Mouse (Mus musculus) neural tube, embryonic 14.5 days (tissue): ENCODE results near the gene Prdx5. TPM values are rescaled to one million over a fixed set of nuclear protein-coding genes. Genes with fewer than 3 reads are reported as not detected.
A peak's percentile ranks its signal among the peaks of the same experiment; 100 is the strongest.

ENCODE experiments used
- ATAC-seq: fragments of 200-750 bp; cut with Nextera tagmentation; 2 replicates; pipeline ENCODE4 v1.8.0; 2017; ENCODE audit warnings: low read depth, mild to moderate bottlenecking, moderate TSS enrichment, moderate library complexity
- H3K27ac ChIP-seq: fragments of 300-500 bp; sonication (generic); 2 replicates; pipeline ENCODE4 v1.5.1; 2014; ENCODE audit warnings: low read depth, mild to moderate bottlenecking, control low read depth, low read length, moderate library complexity, mixed read lengths
- H3K27me3 ChIP-seq: fragments of 300-500 bp; sonication (generic); 2 replicates; pipeline ENCODE4 v1.6.1; 2014; ENCODE audit warnings: low read length; ENCODE audit not compliant: control insufficient read depth, insufficient read depth
- H3K36me3 ChIP-seq: fragments of 300-500 bp; sonication (generic); 2 replicates; pipeline ENCODE4 v1.6.1; 2014; ENCODE audit warnings: low read length, mixed read lengths; ENCODE audit not compliant: control insufficient read depth, insufficient read depth
- H3K4me1 ChIP-seq: fragments of 300-500 bp; sonication (generic); 2 replicates; pipeline ENCODE4 v1.6.1; 2014; ENCODE audit warnings: low read length; ENCODE audit not compliant: control insufficient read depth, insufficient read depth
- H3K4me2 ChIP-seq: fragments of 300-500 bp; sonication (generic); 2 replicates; pipeline ENCODE4 v1.6.1; 2014; ENCODE audit warnings: mild to moderate bottlenecking, low read depth, low read length, control low read depth
- H3K4me3 ChIP-seq: fragments of 300-500 bp; sonication (generic); 2 replicates; pipeline ENCODE4 v1.5.1; 2014; ENCODE audit warnings: low read depth, low read length, control low read depth, mixed read lengths
- H3K9ac ChIP-seq: fragments of 300-500 bp; sonication (generic); replicated peaks from 2 replicates; pipeline ENCODE4 v1.6.1; 2014; ENCODE audit warnings: low read depth, mild to moderate bottlenecking, control low read depth, low read length, mixed read lengths
- H3K9me3 ChIP-seq: fragments of 300-500 bp; sonication (generic); 2 replicates; pipeline ENCODE4 v1.6.1; 2016; ENCODE audit warnings: low read length; ENCODE audit not compliant: control insufficient read depth
- WGBS: fragments of 180-500 bp; shearing (Covaris S2); extraction: QIAGEN DNeasy Blood & Tissue Kit; methylation state at CpG from one replicate; pipeline ENCODE4 v1.1.7; 2014; 5-methylcytosine and 5-hydroxymethylcytosine counted together
- polyA plus RNA-seq: library from polyadenylated mRNA; unstranded; fragments of >200 nt; fragmentation: Nextera tagmentation; extraction: Ambion mirVana; gene quantifications from 2 replicates; pipeline ENCODE4 v1.2.1, GENCODE M21; 2014

The Prdx5 gene
- polyA plus RNA-seq, 1 experiment from 2014 or later: 272 TPM

GRCm38 (mm10) chr19:6940396-6941351 lies 30.8 kb upstream of the Prdx5 start:
- ATAC-seq: peak; percentile 4; the same call in 1 of the 2 replicates
- Histone ChIP-seq H3K4me3 (peak overlapping the region; percentile 85), H3K4me2 (peak overlapping the region; percentile 100), H3K9ac (peak overlapping the region; percentile 82), H3K27ac (peak overlapping the region; percentile 48; the same call in 1 of the 2 replicates), H3K36me3 (no peaks in the 10 kb centered on the region), H3K9me3 (no peaks in the 10 kb centered on the region), H3K27me3 (peaks cover 7% of the 10 kb centered on the region), H3K4me1 (peaks cover 22% of the 10 kb centered on the region)
- 24% methylated on average over 28 of the region's 29 CpGs for WGBS

- peak overlapping the region; percentile 85; the same call in 1 of the 2 replicates for H3K4me3 ChIP-seq
- peak overlapping the region; percentile 100 for H3K4me2 ChIP-seq
- H3K9ac ChIP-seq: peak overlapping the region; percentile 82
- no peaks in the 10 kb centered on the region for H3K36me3 ChIP-seq
- no peak for ATAC-seq
- peaks cover 11% of the 10 kb centered on the region for H3K27me3 ChIP-seq
- WGBS: 88% methylated on average over 20 of the region's 20 CpGs
- H3K27ac ChIP-seq: no peak overlapping the region
- no peaks in the 10 kb centered on the region for H3K9me3 ChIP-seq
- peaks cover 22% of the 10 kb centered on the region for H3K4me1 ChIP-seq
Measured at GRCm38 (mm10) chr19:6939106-6940002, 29.4 kb upstream of the Prdx5 start.

GRCm38 (mm10) chr19:6937541-6938465 lies 27.9 kb upstream of the Prdx5 start:
- peaks cover 31% of the 10 kb centered on the region for H3K4me1 ChIP-seq
- no peaks in the 10 kb centered on the region for H3K36me3 ChIP-seq
- no peak overlapping the region for H3K4me3 ChIP-seq
- ATAC-seq: no peak
- H3K27me3 ChIP-seq: peaks cover 27% of the 10 kb centered on the region
- H3K4me2 ChIP-seq: no peak overlapping the region
- H3K9ac ChIP-seq: no peak overlapping the region
- H3K27ac ChIP-seq: no peak overlapping the region
- WGBS: 80% methylated on average over 16 of the region's 16 CpGs
- no peaks in the 10 kb centered on the region for H3K9me3 ChIP-seq

- H3K4me1 ChIP-seq: peaks cover 30% of the 10 kb centered on the region
Measured at GRCm38 (mm10) chr19:6936299-6936698, 26.4 kb upstream of the Prdx5 start.

GRCm38 (mm10) chr19:6934195-6934977 lies 24.5 kb upstream of the Prdx5 start, which contains the start of gene Kcnk4:
TSS of gene Kcnk4 (minus strand) at chr19:6934515.
- 10% methylated on average over 23 of the region's 23 CpGs for WGBS
- Histone ChIP-seq H3K4me1 (peaks cover 14% of the 10 kb centered on the region), H3K9me3 (no peaks in the 10 kb centered on the region), H3K36me3 (no peaks in the 10 kb centered on the region), H3K27ac (no peak within 1 kb of the TSS), H3K27me3 (peaks cover 43% of the 10 kb centered on the region), H3K9ac (peak within 1 kb of the TSS; percentile 55), H3K4me3 (peak within 1 kb of the TSS; percentile 43), H3K4me2 (peak within 1 kb of the TSS; percentile 60)
- ATAC-seq: no peak; the same call in 1 of the 2 replicates

More at GRCm38 (mm10) chr19:6936299-6936698, 26.4 kb upstream of the Prdx5 start:
- H3K4me2 ChIP-seq: no peak overlapping the region
- no peak for ATAC-seq
- 23% methylated on average over 3 of the region's 3 CpGs for WGBS
- no peak overlapping the region for H3K4me3 ChIP-seq
- H3K36me3 ChIP-seq: no peaks in the 10 kb centered on the region
- no peak overlapping the region for H3K27ac ChIP-seq
- no peaks in the 10 kb centered on the region for H3K9me3 ChIP-seq
- H3K27me3 ChIP-seq: peaks cover 38% of the 10 kb centered on the region
- no peak overlapping the region for H3K9ac ChIP-seq

GRCm38 (mm10) chr19:6933436-6934194 lies 23.7 kb upstream of the Prdx5 start:
- ATAC-seq: peak; percentile 62
- peak overlapping the region; percentile 60 for H3K4me2 ChIP-seq
- H3K4me3 ChIP-seq: peak overlapping the region; percentile 43
- H3K4me1 ChIP-seq: peaks cover 14% of the 10 kb centered on the region
- H3K27me3 ChIP-seq: peaks cover 49% of the 10 kb centered on the region
- H3K36me3 ChIP-seq: no peaks in the 10 kb centered on the region
- H3K27ac ChIP-seq: no peak overlapping the region
- no peaks in the 10 kb centered on the region for H3K9me3 ChIP-seq
- 2% methylated on average over 58 of the region's 58 CpGs for WGBS
- peak overlapping the region; percentile 55 for H3K9ac ChIP-seq

- WGBS: 29% methylated on average over 4 of the region's 4 CpGs
- Histone ChIP-seq H3K9ac (peak overlapping the region; percentile 55; the same call in 1 of the 2 replicates), H3K27me3 (peaks cover 49% of the 10 kb centered on the region)
Measured at GRCm38 (mm10) chr19:6933102-6933435, 23.2 kb upstream of the Prdx5 start.

More at GRCm38 (mm10) chr19:6933102-6933435, 23.2 kb upstream of the Prdx5 start:
- H3K4me2 ChIP-seq: no peak overlapping the region
- peak overlapping the region; percentile 43 for H3K4me3 ChIP-seq
- no peak for ATAC-seq
- H3K4me1 ChIP-seq: peaks cover 11% of the 10 kb centered on the region
- no peaks in the 10 kb centered on the region for H3K9me3 ChIP-seq
- no peak overlapping the region for H3K27ac ChIP-seq
- H3K36me3 ChIP-seq: no peaks in the 10 kb centered on the region
